Mouse (Mus musculus): ENCODE data around the gene Tacc2. TPM values are rescaled to one million over a fixed set of nuclear protein-coding genes. Genes with fewer than 3 reads are reported as not detected.
"Not testable (repeated sequence)": the region's sequence is repeated elsewhere in the genome, so short reads cannot be mapped to it uniquely, and the experiment has no call there.

Gene Tacc2
- polyA plus RNA-seq, 1 experiment, result 43.4 TPM

DNA sequence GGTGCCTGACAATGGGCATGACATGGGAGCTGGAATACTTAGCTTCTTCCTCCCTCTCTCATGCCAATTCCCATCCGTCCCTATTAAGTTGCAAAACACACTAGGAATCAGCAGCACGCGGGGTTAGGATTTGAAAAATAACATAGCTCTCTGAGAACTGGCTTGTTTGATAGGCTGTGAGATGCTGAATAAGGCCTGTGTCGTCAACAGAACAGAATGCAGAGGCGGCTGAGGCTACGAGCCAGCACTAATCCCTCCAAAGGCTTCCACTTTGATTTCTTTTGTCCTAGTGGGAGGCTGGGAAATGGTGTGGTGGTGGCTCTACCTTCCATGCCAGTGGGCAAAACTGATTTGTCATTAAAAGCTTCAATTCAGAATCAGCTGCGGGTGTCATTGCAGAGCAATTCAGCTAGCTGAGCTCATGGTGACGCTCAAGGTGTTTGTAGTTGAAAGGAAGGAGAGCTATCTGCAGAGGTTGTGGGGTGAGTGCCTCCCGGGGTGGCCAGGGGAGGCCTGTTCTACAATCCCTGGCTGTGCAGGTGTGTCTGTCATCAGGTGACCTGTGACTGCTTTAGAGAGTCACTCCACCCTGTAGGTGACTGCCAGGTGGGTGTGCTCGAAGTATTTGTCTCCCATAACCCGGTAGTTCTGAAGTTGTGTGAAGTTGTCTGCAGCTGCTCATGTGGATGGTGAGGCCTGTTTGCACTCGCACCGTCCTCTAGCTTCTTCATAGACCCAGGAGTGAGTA is 13.0 kb downstream of the Tacc2 start:
- Histone ChIP-seq H3K4me1 (ENCODE audit: control insufficient read depth, insufficient read depth, low read length) (no peaks in the 10 kb centered on the region), H3K4me3 (ENCODE audit: insufficient read depth, low read length) (no peak overlapping the region), H3K27ac (ENCODE audit: insufficient read depth, low read length) (no peak overlapping the region)
- no peak for TF ChIP-seq CTCF (IDR thresholded peaks at IDR 0.05; ENCODE audit: borderline replicate concordance, insufficient read depth, low read length)
- TF ChIP-seq POLR2A (IDR thresholded peaks at IDR 0.05; ENCODE audit: low read depth, low read length), result no peak

GRCm38 (mm10) chr7:130590845-130591437 is 13.7 kb downstream of the Tacc2 start:
- H3K4me1 ChIP-seq (ENCODE audit: control insufficient read depth, insufficient read depth, low read length), result no peaks in the 10 kb centered on the region

DNA sequence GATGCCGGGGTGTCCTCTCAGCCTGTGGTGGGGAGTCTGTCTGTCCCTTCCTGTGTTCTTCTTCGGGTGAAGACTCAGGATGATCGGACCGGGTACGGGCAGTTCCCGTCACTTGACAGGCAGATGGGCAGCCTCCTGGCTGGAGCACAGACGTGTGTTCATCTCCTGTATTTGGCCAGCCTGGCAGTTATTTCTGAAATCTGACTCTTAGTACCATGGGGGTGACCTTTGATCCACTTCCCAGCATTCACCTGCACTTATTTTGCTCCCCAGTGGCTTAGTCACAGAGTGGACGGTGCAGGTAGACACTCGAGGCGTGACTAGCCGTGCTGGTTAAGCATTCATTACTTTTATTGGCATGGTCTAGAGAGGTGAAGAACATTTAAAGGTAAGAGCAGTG is 15.7 kb downstream of the Tacc2 start:
- not testable (repeated sequence) for H3K27ac ChIP-seq (ENCODE audit: insufficient read depth, low read length); H3K4me1 ChIP-seq (ENCODE audit: control insufficient read depth, insufficient read depth, low read length); H3K4me3 ChIP-seq (ENCODE audit: insufficient read depth, low read length)

More at GRCm38 (mm10) chr7:130590845-130591437, 13.7 kb downstream of the Tacc2 start:
- Histone ChIP-seq H3K27ac (ENCODE audit: insufficient read depth, low read length) (no peak overlapping the region), H3K4me3 (ENCODE audit: insufficient read depth, low read length) (no peak overlapping the region)
- no peak for TF ChIP-seq CTCF (IDR thresholded peaks at IDR 0.05; ENCODE audit: borderline replicate concordance, insufficient read depth, low read length)
- no peak for TF ChIP-seq POLR2A (IDR thresholded peaks at IDR 0.05; ENCODE audit: low read depth, low read length)

- not testable (repeated sequence) for H3K4me1 ChIP-seq (ENCODE audit: control insufficient read depth, insufficient read depth, low read length); H3K4me3 ChIP-seq (ENCODE audit: insufficient read depth, low read length); H3K27ac ChIP-seq (ENCODE audit: insufficient read depth, low read length)
Observed at GRCm38 (mm10) chr7:130593375-130594239, 16.4 kb downstream of the Tacc2 start.

DNA sequence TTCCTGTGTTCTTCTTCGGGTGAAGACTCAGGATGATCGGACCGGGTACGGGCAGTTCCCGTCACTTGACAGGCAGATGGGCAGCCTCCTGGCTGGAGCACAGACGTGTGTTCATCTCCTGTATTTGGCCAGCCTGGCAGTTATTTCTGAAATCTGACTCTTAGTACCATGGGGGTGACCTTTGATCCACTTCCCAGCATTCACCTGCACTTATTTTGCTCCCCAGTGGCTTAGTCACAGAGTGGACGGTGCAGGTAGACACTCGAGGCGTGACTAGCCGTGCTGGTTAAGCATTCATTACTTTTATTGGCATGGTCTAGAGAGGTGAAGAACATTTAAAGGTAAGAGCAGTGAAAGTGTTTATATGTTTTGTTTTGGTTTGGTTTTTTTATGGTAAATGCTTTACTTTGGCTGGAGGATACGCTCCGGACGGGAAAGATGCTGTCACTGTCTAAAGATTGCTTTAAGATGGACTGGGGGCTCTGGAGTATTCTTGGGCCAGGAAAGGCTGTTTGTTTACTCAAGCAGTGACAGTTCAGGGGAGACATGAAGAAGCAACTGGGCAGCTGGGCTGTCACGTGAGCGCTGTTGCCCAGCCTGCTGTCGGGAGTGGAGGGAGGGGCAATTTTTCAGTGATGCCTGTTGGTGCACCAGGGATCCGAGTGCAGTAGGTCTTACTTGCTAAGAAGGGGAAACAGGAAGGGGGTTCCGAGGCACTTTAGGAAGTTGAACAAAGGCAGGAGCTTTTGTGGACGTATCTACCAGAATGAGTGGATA is 19.0 kb downstream of the Tacc2 start:
- not testable (repeated sequence) for H3K27ac ChIP-seq (ENCODE audit: insufficient read depth, low read length); H3K4me1 ChIP-seq (ENCODE audit: control insufficient read depth, insufficient read depth, low read length); H3K4me3 ChIP-seq (ENCODE audit: insufficient read depth, low read length)

DNA sequence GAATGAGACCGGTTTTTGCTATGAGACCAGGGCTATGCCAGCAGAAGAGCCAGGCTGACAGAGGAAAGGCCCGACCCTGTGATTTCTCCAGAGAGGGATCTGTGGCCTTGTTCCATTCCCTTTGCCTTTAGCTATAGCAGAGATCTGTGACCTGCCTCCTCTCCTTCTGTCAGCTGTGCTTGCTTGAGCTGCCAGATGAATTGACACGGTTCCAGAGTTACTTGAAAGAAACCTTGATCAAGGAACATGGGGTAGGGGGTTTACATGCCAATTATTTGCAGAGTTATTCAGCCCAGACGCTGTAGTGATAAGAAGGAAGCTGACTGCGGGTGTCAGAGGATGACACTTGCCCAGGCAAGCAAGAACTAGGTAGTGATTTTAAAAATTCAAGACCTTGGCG is 20.3 kb downstream of the Tacc2 start:
- Histone ChIP-seq H3K4me1 (ENCODE audit: control insufficient read depth, insufficient read depth, low read length) (no peaks in the 10 kb centered on the region), H3K4me3 (ENCODE audit: insufficient read depth, low read length) (no peak overlapping the region), H3K27ac (ENCODE audit: insufficient read depth, low read length) (no peak overlapping the region)
- no peak for TF ChIP-seq CTCF (IDR thresholded peaks at IDR 0.05; ENCODE audit: borderline replicate concordance, insufficient read depth, low read length)
- TF ChIP-seq POLR2A (IDR thresholded peaks at IDR 0.05; ENCODE audit: low read depth, low read length), result no peak

DNA sequence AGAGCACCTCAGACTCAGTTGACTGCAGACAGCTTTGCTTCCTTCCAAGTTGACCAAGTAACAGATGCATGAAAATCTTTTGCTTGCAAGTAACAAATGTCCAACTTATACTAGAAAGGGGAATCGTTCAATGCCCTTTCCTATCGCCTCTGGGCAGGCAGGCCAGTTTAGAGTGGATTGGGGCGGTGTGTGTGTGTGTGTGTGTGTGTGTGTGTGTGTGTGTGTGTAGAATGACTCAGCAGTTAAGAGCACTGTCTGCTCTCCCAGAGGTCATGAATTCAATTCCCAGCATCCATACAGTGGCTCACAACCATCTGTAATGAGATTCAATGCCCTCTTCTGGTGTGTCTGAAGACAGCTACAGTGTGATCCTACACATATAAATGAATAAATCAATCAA is 22.8 kb downstream of the Tacc2 start:
- Histone ChIP-seq H3K4me1 (ENCODE audit: control insufficient read depth, insufficient read depth, low read length) (no peaks in the 10 kb centered on the region), H3K27ac (ENCODE audit: insufficient read depth, low read length) (no peak overlapping the region), H3K4me3 (ENCODE audit: insufficient read depth, low read length) (no peak overlapping the region)
- TF ChIP-seq POLR2A (IDR thresholded peaks at IDR 0.05; ENCODE audit: low read depth, low read length) (no peak), CTCF (IDR thresholded peaks at IDR 0.05; ENCODE audit: borderline replicate concordance, insufficient read depth, low read length) (no peak)

DNA sequence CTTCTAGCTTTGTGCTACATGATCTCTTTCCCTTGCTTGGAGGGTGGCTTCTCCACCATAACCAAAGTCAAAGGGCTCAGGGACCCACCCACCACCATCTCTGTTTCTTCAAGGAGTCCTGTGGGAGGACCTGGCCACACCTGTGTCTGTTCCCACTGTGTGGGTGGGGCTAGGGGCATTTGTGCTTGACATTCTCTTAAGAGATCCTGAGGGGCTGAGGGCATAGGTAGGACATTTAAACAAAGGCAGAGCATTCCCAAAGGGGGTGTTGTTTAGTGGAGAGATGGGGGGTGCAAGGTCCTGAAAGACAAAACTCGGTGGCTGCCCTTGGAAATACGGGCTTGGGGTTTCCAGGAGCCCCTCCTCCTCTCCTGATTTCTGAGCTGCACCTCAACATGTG is 23.3 kb downstream of the Tacc2 start:
- Histone ChIP-seq H3K4me1 (ENCODE audit: control insufficient read depth, insufficient read depth, low read length) (no peaks in the 10 kb centered on the region), H3K4me3 (ENCODE audit: insufficient read depth, low read length) (no peak overlapping the region), H3K27ac (ENCODE audit: insufficient read depth, low read length) (no peak overlapping the region)
- TF ChIP-seq CTCF (IDR thresholded peaks at IDR 0.05; ENCODE audit: borderline replicate concordance, insufficient read depth, low read length), result no peak
- no peak for TF ChIP-seq POLR2A (IDR thresholded peaks at IDR 0.05; ENCODE audit: low read depth, low read length)

GRCm38 (mm10) chr7:130602804-130603203 is 25.6 kb downstream of the Tacc2 start:
- no peaks in the 10 kb centered on the region for H3K4me1 ChIP-seq (ENCODE audit: control insufficient read depth, insufficient read depth, low read length)
- no peak overlapping the region for H3K4me3 ChIP-seq (ENCODE audit: insufficient read depth, low read length)
- TF ChIP-seq CTCF (IDR thresholded peaks at IDR 0.05; ENCODE audit: borderline replicate concordance, insufficient read depth, low read length), result no peak
- no peak for TF ChIP-seq POLR2A (IDR thresholded peaks at IDR 0.05; ENCODE audit: low read depth, low read length)
- no peak overlapping the region for H3K27ac ChIP-seq (ENCODE audit: insufficient read depth, low read length)

DNA sequence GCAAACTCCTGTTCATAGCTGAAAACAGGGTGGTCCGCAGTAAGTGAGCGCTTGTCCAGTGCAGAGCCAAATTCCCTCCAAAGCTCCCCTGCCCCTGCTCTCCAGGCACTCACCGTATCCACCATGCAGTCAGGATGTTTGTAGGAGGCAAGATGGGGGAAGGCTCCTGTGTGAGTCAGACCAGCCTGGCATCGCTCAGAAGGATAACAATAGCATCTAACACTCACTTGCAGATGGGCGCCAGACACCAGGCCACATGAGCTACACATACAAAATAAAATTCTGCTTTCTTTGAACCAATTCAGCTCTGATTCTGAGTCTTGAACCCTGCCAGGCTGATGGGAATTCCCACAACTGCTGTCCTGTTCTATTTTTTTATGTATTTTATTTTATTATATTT is 26.3 kb downstream of the Tacc2 start:
- TF ChIP-seq POLR2A (IDR thresholded peaks at IDR 0.05; ENCODE audit: low read depth, low read length), result no peak
- no peak for TF ChIP-seq CTCF (IDR thresholded peaks at IDR 0.05; ENCODE audit: borderline replicate concordance, insufficient read depth, low read length)
- H3K4me1 ChIP-seq (ENCODE audit: control insufficient read depth, insufficient read depth, low read length), result no peaks in the 10 kb centered on the region
- no peak overlapping the region for H3K4me3 ChIP-seq (ENCODE audit: insufficient read depth, low read length)
- no peak overlapping the region for H3K27ac ChIP-seq (ENCODE audit: insufficient read depth, low read length)

Data from embryonic fibroblast, embryonic 13.5 days (primary cell).